Mouse (Mus musculus) liver, embryonic 13.5 days (tissue): ENCODE measurements around the gene Zfyve19. TPM values are rescaled to one million over a fixed set of nuclear protein-coding genes. Genes with fewer than 3 reads are reported as not detected.

Experiments
- ATAC-seq: fragments of 200-750 bp; cut with Nextera tagmentation; 2 replicates; pipeline ENCODE4 v1.8.0; 2017; ENCODE audit warnings: low read depth, mild to moderate bottlenecking, moderate number of reproducible peaks, moderate library complexity
- DNase-seq: peaks from one replicate; pipeline ENCODE4 v3.0.0; 2022
- H3K27ac ChIP-seq: fragments of 300-500 bp; sonication (generic); 2 replicates; pipeline ENCODE4 v1.5.1; 2015; ENCODE audit warnings: moderate library complexity, mild to moderate bottlenecking, inconsistent platforms
- H3K27me3 ChIP-seq: fragments of 300-500 bp; sonication (generic); 2 replicates; pipeline ENCODE4 v1.6.1; 2015; ENCODE audit warnings: mild to moderate bottlenecking, inconsistent platforms
- H3K36me3 ChIP-seq: fragments of 300-500 bp; sonication (generic); 2 replicates; pipeline ENCODE4 v1.6.1; 2015; ENCODE audit warnings: mild to moderate bottlenecking, inconsistent platforms
- H3K4me1 ChIP-seq: fragments of 300-500 bp; sonication (generic); replicated peaks from 2 replicates; pipeline ENCODE4 v1.6.1; 2015; ENCODE audit warnings: inconsistent platforms
- H3K4me2 ChIP-seq: fragments of 300-500 bp; sonication (generic); 2 replicates; pipeline ENCODE4 v1.6.1; 2015; ENCODE audit warnings: inconsistent platforms, mild to moderate bottlenecking, moderate library complexity
- H3K4me3 ChIP-seq: fragments of 300-500 bp; sonication (generic); replicated peaks from 2 replicates; pipeline ENCODE4 v1.5.1; 2015; ENCODE audit warnings: mild to moderate bottlenecking, inconsistent platforms
- H3K9ac ChIP-seq: fragments of 300-500 bp; sonication (generic); 2 replicates; pipeline ENCODE4 v1.6.1; 2015; ENCODE audit warnings: mild to moderate bottlenecking, inconsistent platforms
- H3K9me3 ChIP-seq: fragments of 300-500 bp; sonication (generic); replicated peaks from 2 replicates; pipeline ENCODE4 v1.6.1; 2016; ENCODE audit warnings: inconsistent platforms
- WGBS: fragments of 180-500 bp; shearing (Covaris S2); methylation state at CpG from one replicate; pipeline ENCODE4 v1.1.7; 2015; ENCODE audit not compliant: insufficient replicate concordance; 5-methylcytosine and 5-hydroxymethylcytosine counted together
- polyA plus RNA-seq: library from polyadenylated mRNA; unstranded; fragments of >200 nt; fragmentation: Nextera tagmentation; extraction: Ambion mirVana; gene quantifications from 2 replicates; pipeline ENCODE4 v1.2.1, GENCODE M21; 2015

The Zfyve19 gene
- polyA plus RNA-seq, result 20.0 and 27.2 TPM in 2 replicates

DNA sequence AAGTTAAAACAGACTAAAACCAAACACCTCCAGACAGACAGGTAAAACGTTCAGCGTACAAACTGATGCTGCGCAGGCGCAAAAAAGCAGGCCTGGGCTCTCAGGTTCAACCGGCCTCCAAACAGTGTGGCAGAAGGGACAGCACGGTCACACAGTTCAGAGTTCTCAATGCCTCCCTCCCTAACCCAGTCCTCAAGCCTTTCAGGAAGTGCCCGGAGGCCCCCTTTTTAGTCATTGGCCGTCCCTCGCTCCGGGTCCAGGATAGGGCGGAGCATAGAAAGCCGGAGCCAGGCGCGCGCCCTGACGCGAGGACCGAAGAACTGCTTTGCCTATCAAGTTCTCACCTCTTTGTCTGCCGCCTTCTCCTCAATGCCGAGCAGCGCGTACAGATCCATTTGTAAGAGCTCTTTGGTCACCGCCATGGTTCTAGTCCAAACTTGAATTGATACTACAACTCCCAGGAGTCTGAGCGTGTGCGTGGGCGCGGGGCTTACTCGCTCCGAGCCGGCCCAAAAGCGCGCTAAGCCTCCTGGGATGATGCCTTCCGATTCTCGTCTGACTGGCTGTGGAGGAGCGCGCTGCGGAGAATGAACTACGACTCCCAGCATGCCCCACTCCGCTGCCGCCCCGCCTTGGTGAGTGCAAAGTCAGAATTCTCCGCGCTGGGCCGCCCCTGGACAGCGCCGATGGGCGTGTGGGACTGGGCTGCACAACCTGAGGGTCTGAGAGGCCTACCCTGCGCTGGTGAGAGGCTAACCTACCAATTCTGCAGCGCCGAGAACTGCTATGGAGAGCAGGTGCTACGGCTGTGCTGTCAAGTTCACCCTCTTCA lies at the start of gene Zfyve19, which contains the start of gene Dnajc17:
Gene Zfyve19 (plus strand): TSS at position 274 of the 832 bp plus-strand sequence.
Gene Dnajc17 (minus strand): TSS at position 452 of the 832 bp plus-strand sequence.
- Histone ChIP-seq H3K9ac (peak within 1 kb of the TSS; percentile 81), H3K27me3 (no peaks in the 10 kb centered on the region), H3K36me3 (peaks cover 24% of the 10 kb centered on the region), H3K9me3 (no peaks in the 10 kb centered on the region), H3K4me1 (peaks cover 34% of the 10 kb centered on the region), H3K4me3 (peak within 1 kb of the TSS; percentile 78), H3K4me2 (peak within 1 kb of the TSS; percentile 78), H3K27ac (peak within 1 kb of the TSS; percentile 85)
- peak; percentile 97 for ATAC-seq
- under 1% methylated on average over 51 of the region's 51 CpGs for WGBS
- peak; percentile 95 for DNase-seq

DNA sequence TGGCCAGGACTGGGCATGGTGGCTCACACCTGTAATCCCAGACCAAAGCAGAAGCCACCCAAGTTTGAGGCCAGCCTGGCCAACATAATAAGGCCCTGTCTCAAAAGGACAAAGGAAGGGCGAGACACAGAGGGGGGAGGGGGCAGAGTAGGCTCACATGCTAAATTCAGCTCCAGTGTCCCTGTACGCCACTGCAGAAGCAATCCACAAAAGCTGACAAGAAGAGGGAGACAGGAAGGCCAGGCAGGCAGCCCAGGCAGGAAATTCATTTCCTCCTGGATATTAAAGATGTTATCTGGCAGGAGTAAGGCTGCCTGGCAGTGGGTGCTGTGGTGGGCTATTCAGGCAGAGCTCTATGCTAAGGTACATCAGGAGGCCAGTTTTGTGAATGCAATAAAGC lies 47.2 kb upstream of the Zfyve19 start:
- Histone ChIP-seq H3K36me3 (no peaks in the 10 kb centered on the region), H3K4me1 (peaks cover 15% of the 10 kb centered on the region), H3K9ac (no peak overlapping the region), H3K9me3 (no peaks in the 10 kb centered on the region), H3K4me3 (no peak overlapping the region), H3K27ac (no peak overlapping the region), H3K27me3 (peaks cover 26% of the 10 kb centered on the region), H3K4me2 (no peak overlapping the region)
- ATAC-seq, result no peak
- DNase-seq, result no peak
- WGBS, result 63% methylated on average over 2 of the region's 2 CpGs

DNA sequence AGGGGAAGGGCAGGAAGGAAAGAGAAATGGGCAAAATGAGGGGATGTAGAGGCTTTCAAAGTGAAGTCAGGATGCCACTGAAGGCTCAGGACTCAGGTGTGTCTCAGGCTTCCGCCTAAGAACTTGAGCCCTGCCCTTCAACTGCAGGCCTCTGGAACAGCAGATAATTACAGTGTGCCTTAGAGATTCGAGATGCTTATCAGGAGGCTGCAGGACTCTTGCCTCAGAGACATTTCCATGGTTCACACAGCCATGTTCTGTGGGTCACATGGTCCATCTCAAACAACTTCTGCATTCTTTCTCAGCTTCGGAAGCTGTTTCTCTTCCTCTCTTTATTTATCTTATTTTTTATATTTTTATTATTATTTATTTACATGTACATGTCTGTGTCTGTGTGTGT lies 45.3 kb upstream of the Zfyve19 start:
- ATAC-seq (peak; percentile 57), DNase-seq (peak; percentile 51)
- Histone ChIP-seq H3K4me3 (no peak overlapping the region), H3K27ac (no peak overlapping the region), H3K4me1 (peaks cover 26% of the 10 kb centered on the region), H3K9ac (peak overlapping the region; percentile 22; the same call in 1 of the 2 replicates), H3K27me3 (peaks cover 44% of the 10 kb centered on the region), H3K4me2 (no peak overlapping the region), H3K9me3 (no peaks in the 10 kb centered on the region), H3K36me3 (no peaks in the 10 kb centered on the region)
- WGBS, result 12% methylated on average over 3 of the region's 3 CpGs

DNA sequence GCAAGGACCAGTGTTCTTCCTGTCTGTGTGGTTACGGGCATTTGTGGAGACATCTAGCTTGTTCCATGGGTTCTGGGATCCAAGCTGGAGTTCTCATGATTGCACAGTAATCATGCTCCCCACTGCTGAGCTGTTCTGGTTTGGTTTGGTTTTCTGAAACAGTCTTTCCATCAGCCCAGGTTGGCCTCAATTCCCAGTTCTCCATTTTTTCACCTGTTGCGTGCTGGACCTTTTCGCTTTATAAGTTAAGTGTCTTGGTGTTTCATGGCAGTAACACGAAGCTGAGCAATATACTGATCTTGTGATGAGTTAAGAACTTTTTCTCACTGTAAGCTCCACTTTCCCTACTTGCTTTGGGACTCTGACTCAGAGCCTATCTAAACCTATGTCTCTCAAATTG lies 44.4 kb upstream of the Zfyve19 start:
- ATAC-seq, result no peak

DNA sequence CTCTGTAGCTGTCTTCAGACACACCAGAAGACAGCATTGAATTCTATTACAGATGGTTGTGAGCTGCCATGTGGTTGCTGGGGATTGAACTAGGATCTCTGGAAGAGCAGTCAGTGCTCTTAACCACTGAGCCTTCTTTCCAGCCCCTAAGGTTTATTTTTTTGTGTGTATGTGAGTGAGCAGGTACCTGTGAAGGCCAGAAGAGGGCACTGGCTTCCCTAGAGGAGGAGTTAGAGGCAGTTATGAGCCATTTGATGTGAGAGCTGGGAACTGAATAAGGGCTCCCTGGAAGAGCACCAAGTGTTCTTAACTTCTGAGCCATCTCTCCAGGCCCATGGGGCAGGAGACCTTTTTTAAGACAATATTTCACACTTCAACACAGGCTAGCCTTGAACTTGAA lies 43.0 kb upstream of the Zfyve19 start:
- ATAC-seq (no peak), DNase-seq (no peak)
- Histone ChIP-seq H3K4me1 (peaks cover 26% of the 10 kb centered on the region), H3K9ac (no peak overlapping the region), H3K36me3 (no peaks in the 10 kb centered on the region), H3K9me3 (no peaks in the 10 kb centered on the region), H3K4me3 (no peak overlapping the region), H3K27ac (no peak overlapping the region), H3K27me3 (peaks cover 60% of the 10 kb centered on the region), H3K4me2 (no peak overlapping the region)

More for the DNA sequence above, 44.4 kb upstream of the Zfyve19 start:
- H3K4me3 ChIP-seq, result no peak overlapping the region
- H3K9me3 ChIP-seq, result no peaks in the 10 kb centered on the region
- H3K4me1 ChIP-seq, result peaks cover 26% of the 10 kb centered on the region
- DNase-seq, result no peak
- H3K36me3 ChIP-seq, result no peaks in the 10 kb centered on the region
- H3K27ac ChIP-seq, result no peak overlapping the region
- H3K9ac ChIP-seq, result no peak overlapping the region
- WGBS, result 82% methylated on average over 4 of the region's 4 CpGs
- no peak overlapping the region for H3K4me2 ChIP-seq
- H3K27me3 ChIP-seq, result peaks cover 52% of the 10 kb centered on the region

DNA sequence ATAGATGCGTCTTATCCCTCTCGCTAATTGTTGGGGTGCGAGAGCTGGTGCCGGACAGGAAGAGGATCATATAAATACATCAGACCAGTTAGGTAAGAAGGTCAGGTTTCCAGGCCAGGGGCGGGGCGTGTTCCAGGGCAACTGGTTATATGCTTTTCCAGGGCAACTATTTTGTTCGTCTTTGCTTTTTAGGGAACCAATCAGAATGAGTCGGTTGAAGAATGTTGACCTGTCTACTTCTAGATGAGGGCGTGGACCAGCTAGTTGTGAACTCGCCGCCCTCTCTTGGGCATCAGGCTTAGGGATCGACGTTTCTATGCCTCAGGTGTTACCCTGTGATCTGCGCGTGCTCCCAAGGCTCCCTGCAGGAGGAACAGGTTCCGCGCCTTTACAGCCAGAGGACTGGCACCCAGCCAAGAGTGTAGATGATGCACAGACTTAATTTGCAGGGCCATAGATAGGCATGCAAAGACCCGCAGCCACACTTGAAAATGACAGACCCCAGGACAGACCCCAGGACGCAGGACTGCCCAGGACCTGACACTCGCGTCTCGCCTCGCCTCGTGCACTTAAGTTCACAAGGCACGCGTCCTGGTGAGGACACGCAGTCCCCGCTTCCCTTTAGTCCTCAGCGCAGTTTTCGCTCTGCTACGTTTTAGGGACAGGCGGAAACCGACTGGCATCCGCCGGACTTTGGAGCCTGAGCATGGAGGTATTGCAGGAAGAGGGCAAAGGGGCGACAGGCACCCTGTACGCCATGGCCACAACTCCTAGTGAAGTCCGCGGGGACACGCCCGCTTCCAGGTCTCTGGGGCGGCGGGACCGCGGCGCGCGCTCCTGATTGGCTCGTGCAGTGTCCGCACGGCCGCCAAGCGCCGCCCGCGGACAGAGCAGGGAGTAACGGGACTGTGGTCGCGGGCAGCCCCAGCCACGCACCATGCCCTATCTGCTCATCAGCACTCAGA lies 41.2 kb upstream of the Zfyve19 start, which contains the start of gene Gchfr:
Gene Gchfr (plus strand): TSS at position 873 of the 965 bp plus-strand sequence.
- Histone ChIP-seq H3K9me3 (no peaks in the 10 kb centered on the region), H3K27me3 (peaks cover 56% of the 10 kb centered on the region), H3K4me1 (peaks cover 34% of the 10 kb centered on the region), H3K4me2 (peak within 1 kb of the TSS; percentile 89), H3K36me3 (no peaks in the 10 kb centered on the region; the same call in 1 of the 2 replicates), H3K4me3 (peak within 1 kb of the TSS; percentile 63), H3K27ac (no peak within 1 kb of the TSS), H3K9ac (peak within 1 kb of the TSS; percentile 61)
- ATAC-seq (peak; percentile 80), DNase-seq (peak; percentile 60)
- WGBS, result 1% methylated on average over 60 of the region's 60 CpGs

DNA sequence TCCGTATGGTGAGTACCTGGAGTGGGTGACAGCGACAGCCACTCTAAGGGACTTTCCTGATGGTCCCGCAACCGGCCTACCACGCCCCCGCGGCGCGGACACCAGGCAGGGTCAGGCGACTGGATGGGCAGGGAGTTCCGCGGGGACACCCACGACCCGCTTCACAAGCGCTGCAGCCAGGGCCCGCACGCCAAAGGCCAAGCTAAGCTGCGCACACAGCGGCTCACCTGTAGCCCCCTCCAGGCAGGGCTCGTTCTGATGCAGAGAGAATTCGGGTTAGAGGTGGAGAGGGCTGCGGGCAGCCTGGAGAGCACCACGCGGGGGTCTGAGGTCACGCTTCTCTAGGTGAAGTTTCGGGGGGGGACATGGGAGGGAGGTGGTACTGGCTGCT lies 40.6 kb upstream of the Zfyve19 start:
- Histone ChIP-seq H3K4me2 (peak overlapping the region; percentile 89), H3K4me3 (peak overlapping the region; percentile 63), H3K9ac (peak overlapping the region; percentile 61), H3K4me1 (peaks cover 38% of the 10 kb centered on the region), H3K9me3 (no peaks in the 10 kb centered on the region), H3K36me3 (peaks cover 3% of the 10 kb centered on the region; the same call in 1 of the 2 replicates), H3K27ac (no peak overlapping the region), H3K27me3 (peaks cover 56% of the 10 kb centered on the region)
- WGBS, result 5% methylated on average over 26 of the region's 26 CpGs
- ATAC-seq (no peak; the same call in 1 of the 2 replicates), DNase-seq (no peak)

DNA sequence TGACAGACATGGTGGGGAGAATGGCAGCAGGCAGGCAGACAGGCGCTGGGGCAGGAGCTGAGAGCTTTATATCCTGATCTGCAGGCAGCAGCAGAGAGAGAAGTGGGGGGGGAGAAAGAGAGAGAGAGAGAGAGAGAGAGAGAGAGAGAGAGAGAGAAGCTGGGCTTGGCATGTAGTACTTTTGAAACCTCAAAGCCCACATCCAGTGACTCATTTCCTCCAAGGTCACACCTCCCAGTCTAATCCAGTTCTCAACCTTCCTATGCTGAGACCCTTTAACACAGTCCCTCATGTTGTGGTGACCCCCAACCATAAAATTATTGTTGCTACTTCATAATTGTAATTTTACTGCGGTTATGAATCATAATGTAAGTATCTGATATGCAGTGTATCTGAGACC lies 38.1 kb upstream of the Zfyve19 start:
- Histone ChIP-seq H3K9ac (no peak overlapping the region), H3K4me3 (no peak overlapping the region), H3K4me2 (no peak overlapping the region), H3K27ac (no peak overlapping the region), H3K36me3 (peaks cover 3% of the 10 kb centered on the region; the same call in 1 of the 2 replicates), H3K4me1 (peaks cover 47% of the 10 kb centered on the region), H3K9me3 (no peaks in the 10 kb centered on the region), H3K27me3 (peaks cover 43% of the 10 kb centered on the region)
- 48% methylated on average over 2 of the region's 2 CpGs for WGBS
- DNase-seq, result no peak
- ATAC-seq, result no peak

DNA sequence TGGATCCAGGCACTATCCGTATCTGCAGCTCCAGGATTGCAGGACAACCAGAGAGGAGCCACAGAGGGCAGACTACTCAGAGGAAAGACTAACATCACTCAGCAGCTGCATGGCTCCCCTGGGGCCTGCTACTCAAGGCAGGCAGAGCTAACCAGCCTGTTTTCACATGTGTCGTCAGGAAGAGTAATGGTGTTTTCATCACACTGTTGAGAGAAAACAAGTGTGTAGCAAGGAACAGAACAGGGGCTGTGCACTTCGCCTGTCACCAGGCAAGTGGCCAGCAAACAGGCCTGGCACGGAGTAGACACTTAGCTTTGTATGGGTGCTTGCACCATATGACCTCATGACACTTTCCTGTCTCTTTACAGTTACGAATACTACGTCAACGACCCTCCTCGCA lies 36.8 kb upstream of the Zfyve19 start:
- DNase-seq, result no peak
- H3K4me3 ChIP-seq, result no peak overlapping the region
- H3K36me3 ChIP-seq, result peaks cover 3% of the 10 kb centered on the region; the same call in 1 of the 2 replicates
- H3K27me3 ChIP-seq, result peaks cover 31% of the 10 kb centered on the region
- no peak for ATAC-seq
- H3K9me3 ChIP-seq, result no peaks in the 10 kb centered on the region
- H3K9ac ChIP-seq, result no peak overlapping the region
- no peak overlapping the region for H3K27ac ChIP-seq
- no peak overlapping the region for H3K4me2 ChIP-seq
- WGBS, result 74% methylated on average over 8 of the region's 8 CpGs
- H3K4me1 ChIP-seq, result peaks cover 47% of the 10 kb centered on the region

DNA sequence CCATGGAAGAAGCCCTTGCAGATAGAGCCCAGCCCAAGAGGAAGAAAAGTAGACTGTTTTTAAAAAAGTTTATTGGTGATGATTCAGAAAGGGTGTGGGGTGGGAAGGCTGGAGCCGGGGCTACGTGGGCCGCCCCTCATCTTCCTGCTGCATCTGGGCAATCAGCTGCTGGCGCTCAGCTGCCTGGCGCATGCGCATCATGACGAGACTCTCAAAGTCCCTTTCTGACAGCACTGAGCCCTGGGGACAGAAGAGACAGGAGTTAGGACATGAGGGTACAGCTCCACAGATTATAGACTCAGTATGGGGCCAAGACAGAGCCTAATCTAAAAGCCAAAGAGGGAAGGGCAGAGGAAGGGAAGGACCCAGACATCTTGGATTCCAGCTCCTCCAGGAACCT lies 36.0 kb upstream of the Zfyve19 start:
- Histone ChIP-seq H3K4me1 (peaks cover 38% of the 10 kb centered on the region), H3K9me3 (no peaks in the 10 kb centered on the region), H3K4me3 (no peak overlapping the region), H3K27me3 (peaks cover 22% of the 10 kb centered on the region), H3K27ac (0 out of 2 replicates have a peak overlapping the region, but pooled peaks have one; percentile 9), H3K4me2 (no peak overlapping the region), H3K9ac (no peak overlapping the region), H3K36me3 (peaks cover 3% of the 10 kb centered on the region; the same call in 1 of the 2 replicates)
- ATAC-seq (no peak), DNase-seq (no peak)
- WGBS, result 80% methylated on average over 7 of the region's 7 CpGs
